Mouse (Mus musculus) Patski (cell line): ENCODE data around the gene Fam169b. TPM values are rescaled to one million over a fixed set of nuclear protein-coding genes. Genes with fewer than 3 reads are reported as not detected.

Experiments used
- ATAC-seq: fragments of 100-300 bp; one replicate; pipeline ENCODE4 v1.8.0; 2021
- CTCF ChIA-PET: fragments of 350-600 bp; sonication (Branson Sonifier 250); formaldehyde crosslinking; loops from one replicate; lab custom pipeline; 2022; ENCODE audit warnings: inconsistent platforms; lab: Charles Lee
- POLR2A ChIA-PET: fragments of 350-600 bp; sonication (Branson Sonifier 250); formaldehyde crosslinking; loops from one replicate; lab custom pipeline; 2022; ENCODE audit warnings: antibody characterized with exemption, inconsistent platforms; lab: Charles Lee
- DNase-seq: peaks from one replicate; pipeline ENCODE4 v3.0.0-alpha.2; 2011; ENCODE audit warnings: low read depth, low spot score
- H3K27me3 ChIP-seq: fragments of 371-371 bp; one replicate; pipeline ENCODE4 v1.5.1; 2021
- CTCF ChIP-seq: fragments of 100-300 bp; IDR thresholded peaks from one replicate; pipeline ENCODE4 v1.5.1; 2021
- in situ Hi-C: fragments of 300-500 bp; cut with MboI; formaldehyde crosslinking; loops from 3 replicates; pipeline ENCODE4 v1.11.1; 2018; ENCODE audit warnings: low pct_unique_long_range_greater_than_20kb, mixed read lengths
- polyA plus RNA-seq: library from polyadenylated mRNA; unstranded; gene quantifications from one replicate; pipeline ENCODE4 v1.2.3, GENCODE M21; 2021

Fam169b gene
- 0.40 TPM for polyA plus RNA-seq

GRCm38 (mm10) chr7:68273515-68273914 lies at the start of gene Fam169b:
Gene Fam169b, plus strand, starts transcription at chr7:68273839.
- ATAC-seq (no peak), DNase-seq (no peak)
- in situ Hi-C loops, result no loop called here
- POLR2A ChIA-PET, result no interaction called here
- CTCF ChIA-PET, result interaction anchor here (2.0 kb wide), 1 partner anchor 43 kb away, joined by 4 read pairs; no protein-coding TSS in a partner anchor
- no peak for TF ChIP-seq CTCF
- no peaks in the 10 kb centered on the region for H3K27me3 ChIP-seq

DNA sequence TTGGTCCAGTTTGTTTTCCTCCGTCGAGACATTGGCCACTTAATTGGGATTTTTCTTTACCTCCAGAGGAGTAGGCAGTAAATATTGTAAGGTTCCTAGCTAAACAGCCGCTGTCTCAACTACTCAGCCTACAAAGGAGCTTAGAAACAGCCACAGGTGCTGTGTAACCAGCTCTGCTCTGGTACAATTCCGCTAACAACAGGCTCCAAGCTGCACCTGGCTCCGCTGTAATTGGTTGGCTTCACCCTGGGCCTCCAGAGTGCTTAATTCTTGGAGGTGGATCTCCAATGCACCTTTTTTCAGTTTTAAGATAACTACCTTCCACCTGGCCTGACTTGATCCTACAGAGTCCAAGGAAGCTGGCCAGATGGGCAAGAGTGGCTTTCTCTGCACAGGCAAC lies 49.6 kb upstream of the Fam169b start:
- in situ Hi-C loops, result loop anchor here (5.0 kb wide), 1 partner anchor 78 kb away; no protein-coding TSS in a partner anchor
- ChIA-PET POLR2A (no interaction called here), CTCF (interaction anchor here (1.7 kb wide), 1 partner anchor 79 kb away, joined by 5 read pairs; no protein-coding TSS in a partner anchor)
- H3K27me3 ChIP-seq, result no peaks in the 10 kb centered on the region
- ATAC-seq (no peak), DNase-seq (no peak)
- TF ChIP-seq CTCF, result no peak

GRCm38 (mm10) chr7:68225427-68226054 lies 48.1 kb upstream of the Fam169b start:
- TF ChIP-seq CTCF, result no peak
- no peaks in the 10 kb centered on the region for H3K27me3 ChIP-seq
- CTCF ChIA-PET, result no interaction called here
- in situ Hi-C loops, result no loop called here
- ATAC-seq, result peak; percentile 63
- POLR2A ChIA-PET, result interaction anchor here (1.0 kb wide), 2 partner anchors 9 to 24 kb away, joined by 3 read pairs; no protein-coding TSS in a partner anchor
- DNase-seq, result peak; percentile 64

- no peaks in the 10 kb centered on the region for H3K27me3 ChIP-seq
- CTCF ChIA-PET, result no interaction called here
- ATAC-seq (no peak), DNase-seq (no peak)
- POLR2A ChIA-PET, result no interaction called here
- TF ChIP-seq CTCF, result no peak
- in situ Hi-C loops, result no loop called here
These were observed 46.6 kb upstream of the Fam169b start for GRCm38 (mm10) chr7:68227021-68227420.

GRCm38 (mm10) chr7:68227621-68228020 lies 46.0 kb upstream of the Fam169b start:
- TF ChIP-seq CTCF, result no peak
- ATAC-seq (no peak), DNase-seq (no peak)
- CTCF ChIA-PET, result no interaction called here
- in situ Hi-C loops, result no loop called here
- H3K27me3 ChIP-seq, result no peaks in the 10 kb centered on the region
- POLR2A ChIA-PET, result no interaction called here

GRCm38 (mm10) chr7:68228491-68228890 lies 45.1 kb upstream of the Fam169b start:
- ATAC-seq (no peak), DNase-seq (no peak)
- TF ChIP-seq CTCF, result no peak
- ChIA-PET POLR2A (no interaction called here), CTCF (interaction anchor here (1.5 kb wide), 1 partner anchor 10 kb away, joined by 3 read pairs; no protein-coding TSS in a partner anchor)
- no peaks in the 10 kb centered on the region for H3K27me3 ChIP-seq
- in situ Hi-C loops, result no loop called here

GRCm38 (mm10) chr7:68230831-68231230 lies 42.8 kb upstream of the Fam169b start:
- ChIA-PET CTCF (interaction anchor here (0.9 to 1.1 kb wide), 3 partner anchors 13 to 42 kb away, joined by 3 to 4 read pairs (median 4); partner anchors contain the start of gene Fam169b), POLR2A (interaction anchor here (0.5 kb wide), 1 partner anchor 8 kb away, joined by 4 read pairs; no protein-coding TSS in a partner anchor)
- no peak for TF ChIP-seq CTCF
- H3K27me3 ChIP-seq, result no peaks in the 10 kb centered on the region
- no peak for DNase-seq
- in situ Hi-C loops, result no loop called here
- ATAC-seq, result no peak

DNA sequence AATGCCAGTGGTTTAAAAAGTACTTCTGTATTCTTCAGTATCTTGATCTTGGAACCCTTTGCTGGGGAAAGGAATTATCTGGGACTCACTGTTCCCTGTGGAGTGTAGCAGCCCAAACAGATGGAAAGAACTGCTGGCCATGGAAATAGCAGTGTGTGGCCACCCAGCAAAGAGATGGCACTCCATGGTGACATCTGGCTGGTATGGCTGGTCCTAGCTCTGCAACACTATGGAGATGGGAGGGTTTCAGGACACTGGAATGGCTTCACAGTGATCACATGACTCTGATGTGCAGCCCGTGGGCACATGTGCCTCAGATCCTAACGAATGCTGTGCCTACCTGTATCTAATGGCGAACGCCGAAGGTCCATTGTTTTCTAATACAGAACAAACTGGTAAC lies 41.1 kb upstream of the Fam169b start:
- no peak for ATAC-seq
- DNase-seq, result no peak
- in situ Hi-C loops, result no loop called here
- CTCF ChIA-PET, result interaction anchor here (1.3 kb wide), 1 partner anchor 444 kb away, joined by 3 read pairs; no protein-coding TSS in a partner anchor
- no peaks in the 10 kb centered on the region for H3K27me3 ChIP-seq
- POLR2A ChIA-PET, result no interaction called here
- no peak for TF ChIP-seq CTCF

DNA sequence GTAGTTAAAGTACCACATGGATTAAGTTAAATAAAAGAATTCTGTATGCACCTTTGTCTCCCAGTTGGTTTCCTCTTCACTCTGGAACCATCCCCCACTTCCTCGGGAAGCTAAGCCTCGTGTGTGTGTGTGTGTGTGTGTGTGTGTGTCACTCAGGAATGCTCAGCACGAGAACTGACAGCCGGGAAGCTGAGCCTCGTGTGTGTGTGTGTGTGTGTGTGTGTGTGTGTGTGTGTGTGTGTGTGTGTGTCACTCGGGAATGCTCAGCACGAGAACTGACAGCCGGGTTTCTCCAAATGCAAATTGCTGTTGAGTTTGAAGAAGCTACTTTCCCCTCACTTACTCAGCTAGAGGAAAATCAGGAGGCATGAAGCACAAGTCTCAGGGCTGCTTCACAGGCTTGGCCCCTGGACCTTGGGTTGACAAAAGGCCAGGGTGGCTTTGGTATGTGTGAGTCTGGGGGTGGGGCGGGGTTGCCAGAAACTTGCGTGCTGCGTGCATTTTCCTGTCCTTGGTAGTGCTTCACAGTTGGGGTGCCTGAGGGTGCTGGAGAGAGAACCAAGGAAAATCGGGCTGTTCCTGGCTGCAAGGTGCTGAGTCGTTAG lies 39.9 kb upstream of the Fam169b start:
- DNase-seq, result no peak
- in situ Hi-C loops, result no loop called here
- POLR2A ChIA-PET, result no interaction called here
- no peak for TF ChIP-seq CTCF
- CTCF ChIA-PET, result no interaction called here
- H3K27me3 ChIP-seq, result no peaks in the 10 kb centered on the region
- no peak for ATAC-seq

DNA sequence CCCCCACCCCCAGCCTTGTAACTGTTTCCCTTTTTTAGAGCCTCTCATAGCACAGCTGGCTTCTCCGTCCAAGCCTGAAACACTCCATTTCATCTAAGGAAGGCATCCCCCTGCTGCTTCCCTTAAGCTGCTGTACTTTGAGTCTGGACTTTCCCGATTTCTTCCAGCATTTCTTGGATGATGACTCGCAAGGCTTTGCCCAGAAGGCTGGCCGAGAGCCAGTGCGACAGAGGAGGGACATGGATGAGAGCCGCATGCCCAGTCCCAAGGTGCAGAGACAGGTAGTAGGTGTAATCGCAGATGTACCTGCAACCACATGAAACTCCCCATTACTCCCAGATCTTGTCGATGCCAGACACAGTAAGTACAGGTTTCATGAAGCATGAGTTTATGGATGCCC lies 36.8 kb upstream of the Fam169b start:
- no peak for TF ChIP-seq CTCF
- ChIA-PET POLR2A (interaction anchor here (1.0 kb wide), 1 partner anchor 592 kb away, joined by 3 read pairs; the partner anchor contains the start of gene Lrrc28), CTCF (no interaction called here)
- H3K27me3 ChIP-seq, result no peaks in the 10 kb centered on the region
- in situ Hi-C loops, result no loop called here
- DNase-seq (no peak), ATAC-seq (peak; percentile 54)
